Mouse (Mus musculus) G1E-ER4 (cell line): Measurements from ENCODE around the gene Ccdc33. TPM values are rescaled to one million over a fixed set of nuclear protein-coding genes. Genes with fewer than 3 reads are reported as not detected.

Experiments
- GATA1 ChIP-seq: IDR thresholded peaks from one replicate; pipeline ENCODE4 v1.8.0; 2012; ENCODE audit warnings: low read length, inconsistent platforms
- polyA plus RNA-seq: library from polyadenylated mRNA; stranded (reverse); fragments of >175 nt; gene quantifications from 2 replicates; pipeline ENCODE4 v1.2.3, GENCODE M21; 2012

Gene Ccdc33
- polyA plus RNA-seq, 1 experiment: not detected

DNA sequence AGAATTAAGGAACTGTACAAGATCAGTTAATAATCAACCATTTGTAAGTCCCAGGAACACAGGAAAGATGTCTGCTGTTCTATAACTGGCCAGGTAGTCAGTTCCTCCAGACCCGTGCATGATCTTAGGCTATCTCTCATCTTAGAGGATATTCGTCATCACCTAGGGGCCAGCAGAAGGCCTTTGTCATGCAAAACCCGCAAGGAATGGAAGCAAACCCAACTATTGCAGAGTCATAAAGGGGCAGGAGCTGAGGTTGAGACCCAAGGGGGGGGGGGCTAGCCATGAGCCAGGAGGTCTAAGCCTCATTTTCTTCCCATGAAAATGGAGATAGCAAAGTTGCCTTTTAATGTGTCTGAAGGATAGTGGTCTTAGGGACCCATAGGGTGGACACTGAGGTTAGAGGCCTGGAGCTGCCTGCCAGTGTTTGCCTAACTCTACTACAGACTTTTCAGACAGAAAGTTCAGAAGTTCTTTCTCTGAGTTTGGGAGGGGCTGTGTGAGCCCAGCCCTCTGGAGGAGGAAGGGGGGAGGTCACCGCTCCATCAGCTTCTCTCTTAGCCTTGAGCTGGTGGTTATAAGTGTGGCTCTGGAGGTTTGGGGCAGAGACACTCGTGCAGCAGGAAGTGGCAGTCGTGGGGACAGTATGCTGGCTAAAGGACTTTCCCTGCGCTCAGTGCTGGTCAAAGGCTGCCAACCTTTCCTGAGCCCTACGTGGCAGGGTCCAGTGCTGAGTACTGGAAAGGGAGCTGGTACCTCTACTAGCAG lies 104.0 kb downstream of the Ccdc33 start:
- TF ChIP-seq GATA1: no peak

DNA sequence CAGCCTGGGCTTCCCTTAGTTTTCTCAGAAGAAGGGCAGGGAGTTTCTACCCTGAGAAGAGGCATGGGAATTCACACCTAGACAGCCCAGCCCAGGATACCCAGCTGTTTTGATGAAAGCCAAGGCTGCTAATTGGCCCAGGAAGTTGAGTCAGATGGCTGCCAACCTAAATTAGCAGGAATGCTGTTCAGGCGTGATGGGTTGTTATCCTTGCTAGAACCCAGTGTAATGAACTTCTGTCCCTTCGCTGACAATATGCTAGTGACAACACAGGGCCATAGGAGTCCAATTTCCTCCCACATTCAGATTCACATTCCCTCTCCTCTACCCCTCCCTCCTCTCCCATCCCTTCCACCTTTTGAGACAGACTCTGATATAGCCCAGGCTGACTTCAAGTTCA lies 105.7 kb downstream of the Ccdc33 start:
- no peak for TF ChIP-seq GATA1

- no peak for TF ChIP-seq GATA1
Observed at GRCm38 (mm10) chr9:58012486-58012885, 106.1 kb downstream of the Ccdc33 start.

- no peak for TF ChIP-seq GATA1
Observed at GRCm38 (mm10) chr9:58011552-58011951, 107.1 kb downstream of the Ccdc33 start.

DNA sequence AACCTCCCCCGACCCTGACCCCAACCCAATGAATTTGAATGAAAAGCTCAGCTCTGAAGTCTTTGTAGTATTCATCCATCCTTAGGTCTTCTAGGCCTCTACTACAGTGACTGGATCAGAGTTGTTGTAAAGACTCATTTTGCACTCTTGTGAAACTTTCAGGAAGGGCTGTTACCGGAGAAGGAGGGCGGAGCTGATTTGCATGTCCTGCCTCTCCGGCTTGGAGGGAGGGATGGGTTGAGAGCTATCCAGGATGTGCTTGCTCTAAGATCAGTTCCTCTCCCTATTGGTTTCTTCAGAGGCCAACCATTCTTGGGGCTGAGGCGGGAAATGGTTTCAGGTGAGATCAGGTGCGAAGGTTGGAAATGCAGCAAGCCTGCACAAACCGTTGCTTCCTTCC lies 107.6 kb downstream of the Ccdc33 start:
- TF ChIP-seq GATA1: no peak

GRCm38 (mm10) chr9:58009588-58009987 lies 109.0 kb downstream of the Ccdc33 start:
- no peak for TF ChIP-seq GATA1

DNA sequence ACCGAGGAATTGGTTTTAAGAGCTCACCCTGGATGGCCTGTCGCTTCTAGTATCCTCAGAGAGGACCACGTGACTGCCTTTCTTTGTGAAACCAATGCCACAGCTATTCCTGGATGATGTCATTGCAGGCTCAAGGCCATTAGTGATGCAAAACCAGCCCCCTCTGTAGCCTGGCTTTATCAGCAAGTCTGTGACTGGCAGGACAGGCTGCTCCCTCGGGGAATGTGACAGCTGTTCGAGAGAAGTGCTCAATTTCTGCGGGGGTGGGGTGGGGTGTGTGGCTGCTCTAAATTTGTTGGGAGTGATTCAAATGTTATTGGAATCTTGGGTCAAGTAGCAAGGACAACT lies 109.6 kb downstream of the Ccdc33 start:
- TF ChIP-seq GATA1: no peak

DNA sequence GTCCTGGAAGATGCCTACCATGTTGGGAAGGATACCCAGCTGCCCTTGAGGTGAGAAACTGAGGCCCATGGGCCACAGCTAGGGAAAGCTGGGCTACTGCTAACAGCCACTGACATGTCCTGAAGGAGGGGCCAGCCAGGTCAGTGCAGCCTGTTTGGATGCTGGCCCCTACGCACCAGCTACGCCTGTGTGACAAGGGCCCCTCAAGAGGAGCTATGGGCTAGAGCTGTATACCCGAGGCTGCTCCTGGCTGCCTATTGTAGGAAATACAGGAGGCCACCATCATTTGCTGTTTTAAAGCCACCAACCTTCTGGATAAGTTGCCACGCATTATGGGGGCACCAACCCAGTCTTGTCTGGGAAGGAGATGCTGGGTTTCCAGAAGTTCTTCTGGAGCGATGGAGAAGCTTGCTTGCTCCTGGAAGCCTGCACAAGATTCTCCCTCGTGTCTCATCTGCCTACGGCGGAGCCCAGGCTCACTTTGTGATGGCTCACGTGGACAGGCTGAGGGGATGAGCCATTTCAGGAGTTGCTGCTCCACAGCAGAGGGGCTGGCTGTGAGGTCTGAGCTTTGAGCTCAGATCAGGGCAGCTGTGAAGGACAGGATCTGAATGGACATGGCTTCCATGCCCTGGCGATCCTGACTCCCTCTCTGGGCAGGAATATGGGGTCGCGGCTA lies 110.1 kb downstream of the Ccdc33 start:
- no peak for TF ChIP-seq GATA1

DNA sequence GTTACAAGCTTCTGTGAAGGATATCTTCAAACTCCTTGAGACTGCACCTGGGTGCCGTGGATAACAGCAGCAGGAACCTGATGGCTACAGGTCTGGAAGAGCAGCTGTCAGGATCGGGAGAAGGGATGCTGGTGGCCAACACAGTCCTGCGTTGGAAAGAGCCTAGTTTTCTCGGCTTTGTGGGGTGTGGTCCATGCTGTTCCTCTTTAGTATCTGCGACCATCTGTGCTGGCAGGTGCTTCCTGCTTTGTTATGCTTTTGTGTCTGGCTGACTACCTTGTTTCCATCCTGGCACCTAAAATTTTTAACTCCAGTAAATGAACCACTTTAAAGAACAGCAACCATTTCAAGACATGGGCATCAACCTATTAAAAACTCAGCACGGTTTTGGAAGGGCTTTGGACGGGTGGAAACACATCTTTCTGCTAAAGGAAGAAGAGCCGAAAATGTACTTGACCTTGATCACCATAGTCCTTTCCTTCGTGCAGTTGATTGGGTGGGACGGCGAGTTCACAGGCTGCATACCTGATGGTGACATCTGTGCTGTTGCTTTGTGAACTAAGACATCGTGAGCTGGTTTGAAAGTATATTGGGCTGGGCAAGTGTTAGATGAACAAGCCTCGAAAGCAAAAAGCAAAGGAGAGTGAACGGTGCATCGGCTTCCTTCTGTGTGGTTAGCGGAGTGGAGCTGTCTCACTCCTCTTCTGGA lies 112.7 kb downstream of the Ccdc33 start, which contains the start of gene Cyp11a1:
TSS of gene Cyp11a1 (plus strand) at position 659 of the 709 bp plus-strand sequence.
- no peak for TF ChIP-seq GATA1

GRCm38 (mm10) chr9:58003272-58003671 lies 115.4 kb downstream of the Ccdc33 start:
- TF ChIP-seq GATA1: no peak

DNA sequence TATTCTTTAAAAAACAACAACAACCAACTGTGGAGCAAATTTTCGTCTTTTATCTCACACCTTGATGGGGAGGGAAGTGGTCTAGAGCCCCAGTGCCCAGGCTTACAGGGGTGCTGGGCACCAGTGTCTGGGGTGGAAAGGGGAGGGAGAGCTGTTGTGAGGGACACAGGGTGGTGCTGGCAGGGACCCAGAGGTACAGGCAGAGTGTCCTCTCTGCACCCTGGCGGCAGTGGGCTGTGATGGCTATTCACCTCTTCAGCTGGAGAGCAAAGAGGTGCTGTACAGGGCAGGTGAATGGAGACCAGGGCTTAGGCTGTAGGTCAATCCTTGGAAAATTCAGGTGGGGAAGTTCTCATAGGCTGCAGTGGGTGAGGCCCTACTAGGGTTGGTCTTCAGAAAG lies 118.9 kb downstream of the Ccdc33 start:
- TF ChIP-seq GATA1: no peak

- TF ChIP-seq GATA1: no peak
Observed at GRCm38 (mm10) chr9:57998685-57999084, 119.9 kb downstream of the Ccdc33 start.

- TF ChIP-seq GATA1: no peak
Observed at GRCm38 (mm10) chr9:57998032-57998659, 120.5 kb downstream of the Ccdc33 start.

GRCm38 (mm10) chr9:57997511-57998031 lies 121.1 kb downstream of the Ccdc33 start:
- TF ChIP-seq GATA1: no peak

DNA sequence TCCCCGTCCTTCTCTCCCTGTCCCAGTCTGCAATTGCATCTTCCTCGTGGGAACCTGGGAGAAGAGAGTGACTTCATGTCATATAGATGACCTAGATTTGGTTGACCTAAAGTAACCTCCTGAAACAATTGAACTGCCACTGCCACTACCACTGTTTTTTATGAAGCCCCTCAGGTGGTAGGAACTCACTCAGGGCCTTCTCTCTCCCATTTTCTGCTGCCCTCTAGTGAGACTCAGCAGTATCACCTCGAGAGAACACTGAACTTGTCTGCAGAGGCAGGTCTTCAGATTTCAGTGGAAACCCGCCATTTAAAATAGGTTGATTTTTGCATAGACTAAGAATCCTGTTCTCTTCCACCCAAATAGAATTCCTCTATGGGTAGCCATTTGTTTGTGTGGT lies 123.3 kb downstream of the Ccdc33 start:
- no peak for TF ChIP-seq GATA1
